Mouse (Mus musculus) heart, embryonic 16.5 days (tissue): ENCODE measurements around the gene Nudcd3. TPM values are rescaled to one million over a fixed set of nuclear protein-coding genes. Genes with fewer than 3 reads are reported as not detected.

Experiments
- ATAC-seq: fragments of 200-750 bp; cut with Nextera tagmentation; replicated peaks from 2 replicates; pipeline ENCODE4 v1.8.0; 2017; ENCODE audit warnings: moderate number of reproducible peaks; ENCODE audit not compliant: insufficient read depth, low FRiP score; ENCODE audit errors: extremely low read depth
- H3K27ac ChIP-seq: fragments of 300-500 bp; sonication (generic); 2 replicates; pipeline ENCODE4 v1.5.1; 2014; ENCODE audit warnings: mild to moderate bottlenecking, low read length, control low read depth, moderate library complexity
- H3K27me3 ChIP-seq: fragments of 300-500 bp; sonication (generic); 2 replicates; pipeline ENCODE4 v1.6.1; 2014; ENCODE audit warnings: low read length, mixed read lengths; ENCODE audit not compliant: control insufficient read depth, insufficient read depth
- H3K36me3 ChIP-seq: fragments of 300-500 bp; sonication (generic); 2 replicates; pipeline ENCODE4 v1.6.1; 2014; ENCODE audit not compliant: control insufficient read depth, insufficient read depth
- H3K4me1 ChIP-seq: fragments of 300-500 bp; sonication (generic); 2 replicates; pipeline ENCODE4 v1.6.1; 2014; ENCODE audit warnings: low read length, mixed read lengths; ENCODE audit not compliant: control insufficient read depth, insufficient read depth
- H3K4me2 ChIP-seq: fragments of 300-500 bp; sonication (generic); 2 replicates; pipeline ENCODE4 v1.6.1; 2014; ENCODE audit warnings: low read depth, mild to moderate bottlenecking, control low read depth, low read length
- H3K4me3 ChIP-seq: fragments of 300-500 bp; sonication (generic); 2 replicates; pipeline ENCODE4 v1.5.1; 2014; ENCODE audit warnings: mild to moderate bottlenecking, control low read depth, low read length
- H3K9ac ChIP-seq: fragments of 300-500 bp; sonication (generic); 2 replicates; pipeline ENCODE4 v1.6.1; 2014; ENCODE audit warnings: low read length, control low read depth
- H3K9me3 ChIP-seq: fragments of 300-500 bp; sonication (generic); replicated peaks from 2 replicates; pipeline ENCODE4 v1.6.1; 2016; ENCODE audit warnings: low read length; ENCODE audit not compliant: control insufficient read depth
- WGBS: fragments of 180-500 bp; shearing (Covaris S2); extraction: QIAGEN DNeasy Blood & Tissue Kit; methylation state at CpG from one replicate; pipeline ENCODE4 v1.1.7; 2014; 5-methylcytosine and 5-hydroxymethylcytosine counted together
- polyA plus RNA-seq: library from polyadenylated mRNA; unstranded; fragments of >200 nt; fragmentation: Nextera tagmentation; extraction: Ambion mirVana; gene quantifications from 2 replicates; pipeline ENCODE4 v1.2.1, GENCODE M21; 2015

The Nudcd3 gene
- polyA plus RNA-seq, 1 experiment from 2014 or later, result 38.8 TPM

DNA sequence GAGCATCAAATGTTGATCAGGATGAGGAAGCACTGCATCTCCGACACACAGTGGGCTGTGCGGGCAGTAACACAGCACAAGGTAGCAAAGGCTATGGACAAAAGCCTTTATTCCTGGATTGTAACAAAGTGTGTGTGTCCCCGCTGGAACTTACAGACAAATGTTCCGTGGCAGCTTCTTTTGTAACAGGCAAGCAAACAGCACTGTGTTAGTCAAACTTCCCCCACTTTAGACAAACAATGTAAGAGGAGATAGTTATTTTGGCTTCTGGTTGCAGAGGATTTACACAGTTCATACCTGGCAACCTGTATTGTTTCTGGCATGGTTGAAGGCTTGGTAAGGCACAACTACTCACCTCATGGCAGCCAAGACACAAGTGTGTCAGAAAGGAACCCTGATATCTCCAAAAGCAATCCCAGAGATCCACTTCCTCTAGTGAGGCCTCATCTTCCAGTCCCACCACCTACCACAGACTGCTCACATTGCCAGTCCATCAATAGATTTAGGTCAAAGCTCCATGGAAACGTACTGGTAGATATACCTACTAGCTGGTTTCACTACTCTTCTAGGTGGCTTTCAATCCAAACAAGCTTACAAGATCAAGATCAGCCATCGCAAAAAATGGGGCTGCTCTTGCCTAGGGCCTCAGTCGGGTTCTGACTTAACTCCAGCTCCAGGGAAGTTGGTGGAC lies 34.7 kb downstream of the Nudcd3 start:
- Histone ChIP-seq H3K27me3 (no peaks in the 10 kb centered on the region), H3K9ac (no peak overlapping the region), H3K27ac (no peak overlapping the region), H3K4me2 (no peak overlapping the region), H3K4me1 (peaks cover 5% of the 10 kb centered on the region), H3K9me3 (no peaks in the 10 kb centered on the region), H3K4me3 (no peak overlapping the region), H3K36me3 (no peaks in the 10 kb centered on the region)
- no peak for ATAC-seq
- 95% methylated on average over 7 of the region's 7 CpGs for WGBS

DNA sequence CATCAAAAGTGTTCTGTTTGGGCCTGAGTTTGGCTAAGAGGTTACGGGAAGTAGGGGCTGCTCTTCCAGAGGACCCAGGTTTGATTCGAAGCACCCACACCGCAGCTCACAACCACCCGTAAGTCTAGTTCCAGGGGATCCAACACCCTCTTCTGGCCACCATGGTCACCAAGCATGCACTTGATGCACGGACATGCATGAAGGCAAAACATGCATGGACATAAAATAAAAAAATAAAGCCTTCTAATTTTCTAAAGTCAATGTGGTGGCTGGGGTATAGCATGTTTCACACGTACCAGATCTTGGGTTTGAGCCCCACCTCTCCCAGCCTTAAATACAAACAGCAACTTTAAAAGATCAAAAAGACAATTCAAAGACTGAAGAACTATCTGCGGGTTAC lies 35.4 kb downstream of the Nudcd3 start:
- Histone ChIP-seq H3K9ac (no peak overlapping the region), H3K4me3 (no peak overlapping the region), H3K27ac (no peak overlapping the region), H3K9me3 (no peaks in the 10 kb centered on the region), H3K36me3 (no peaks in the 10 kb centered on the region), H3K4me1 (peaks cover 6% of the 10 kb centered on the region), H3K27me3 (no peaks in the 10 kb centered on the region), H3K4me2 (no peak overlapping the region)
- no peak for ATAC-seq
- 92% methylated on average over 7 of the region's 7 CpGs for WGBS

DNA sequence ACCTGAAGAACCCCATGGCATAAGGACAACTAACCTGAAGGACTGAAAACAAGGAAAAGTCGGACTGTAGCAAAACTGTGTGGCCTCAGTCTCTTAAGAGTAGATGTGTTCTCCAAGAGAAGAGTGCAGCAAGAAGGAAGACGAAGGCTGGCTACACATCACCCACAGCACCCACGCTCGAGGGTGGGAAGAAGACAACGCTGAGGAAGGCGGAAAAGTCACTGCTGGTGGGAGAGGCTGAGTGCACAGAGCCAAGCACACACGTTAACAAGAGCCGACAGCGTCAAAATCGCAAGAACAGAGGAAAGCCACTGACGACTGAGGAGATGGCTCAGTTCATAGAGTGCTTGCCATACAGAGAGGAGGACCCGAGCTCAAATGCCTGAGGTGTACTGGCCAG lies 36.5 kb downstream of the Nudcd3 start:
- no peak for ATAC-seq
- Histone ChIP-seq H3K4me3 (no peak overlapping the region), H3K4me2 (no peak overlapping the region), H3K27me3 (no peaks in the 10 kb centered on the region), H3K27ac (no peak overlapping the region), H3K9me3 (no peaks in the 10 kb centered on the region), H3K36me3 (no peaks in the 10 kb centered on the region), H3K4me1 (peaks cover 10% of the 10 kb centered on the region), H3K9ac (no peak overlapping the region)
- WGBS, result 87% methylated on average over 12 of the region's 12 CpGs

DNA sequence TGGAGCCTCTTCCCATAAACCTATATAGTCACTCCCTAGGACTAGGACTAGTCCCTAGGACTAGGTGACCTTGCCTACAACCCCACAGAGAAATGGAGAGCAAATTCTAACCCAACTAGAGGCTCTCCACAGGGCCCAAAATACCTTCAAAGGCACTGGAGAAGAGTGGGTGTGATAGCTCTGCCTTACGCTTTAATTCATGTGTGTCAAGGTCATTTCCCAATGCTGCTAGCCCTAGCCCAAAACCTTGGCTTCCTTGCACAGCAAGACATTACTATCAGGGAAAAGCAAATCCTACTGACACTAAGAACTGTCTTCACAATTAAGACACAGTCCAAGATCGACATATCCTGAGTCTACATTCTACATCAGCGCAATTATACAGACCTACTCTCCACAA lies 37.2 kb downstream of the Nudcd3 start:
- Histone ChIP-seq H3K4me3 (no peak overlapping the region), H3K36me3 (no peaks in the 10 kb centered on the region), H3K27ac (no peak overlapping the region), H3K4me1 (peaks cover 12% of the 10 kb centered on the region), H3K27me3 (no peaks in the 10 kb centered on the region), H3K9me3 (no peaks in the 10 kb centered on the region), H3K9ac (no peak overlapping the region), H3K4me2 (no peak overlapping the region)
- no peak for ATAC-seq
- WGBS, result 82% methylated on average over 3 of the region's 3 CpGs

DNA sequence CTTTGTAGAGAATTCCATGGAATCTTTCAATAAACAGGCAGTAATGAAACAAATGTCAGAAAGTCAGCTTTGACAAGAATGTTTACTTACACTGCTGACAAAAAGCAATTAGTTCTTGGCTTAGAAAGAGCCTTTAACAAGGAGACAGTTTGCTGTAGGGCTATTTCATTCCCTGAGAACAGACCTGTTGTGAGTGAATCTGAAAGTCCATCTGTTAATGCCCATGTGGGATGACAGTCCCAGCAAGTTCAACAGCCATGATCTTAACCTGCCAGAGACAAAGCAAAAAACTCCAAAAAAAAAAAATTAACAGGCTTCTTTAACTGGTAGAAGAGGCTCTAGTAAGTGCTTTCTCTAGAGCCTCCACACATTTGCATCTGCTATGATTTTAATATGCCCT lies 38.7 kb downstream of the Nudcd3 start:
- ATAC-seq, result no peak
- H3K36me3 ChIP-seq, result no peaks in the 10 kb centered on the region
- H3K4me3 ChIP-seq, result no peak overlapping the region

DNA sequence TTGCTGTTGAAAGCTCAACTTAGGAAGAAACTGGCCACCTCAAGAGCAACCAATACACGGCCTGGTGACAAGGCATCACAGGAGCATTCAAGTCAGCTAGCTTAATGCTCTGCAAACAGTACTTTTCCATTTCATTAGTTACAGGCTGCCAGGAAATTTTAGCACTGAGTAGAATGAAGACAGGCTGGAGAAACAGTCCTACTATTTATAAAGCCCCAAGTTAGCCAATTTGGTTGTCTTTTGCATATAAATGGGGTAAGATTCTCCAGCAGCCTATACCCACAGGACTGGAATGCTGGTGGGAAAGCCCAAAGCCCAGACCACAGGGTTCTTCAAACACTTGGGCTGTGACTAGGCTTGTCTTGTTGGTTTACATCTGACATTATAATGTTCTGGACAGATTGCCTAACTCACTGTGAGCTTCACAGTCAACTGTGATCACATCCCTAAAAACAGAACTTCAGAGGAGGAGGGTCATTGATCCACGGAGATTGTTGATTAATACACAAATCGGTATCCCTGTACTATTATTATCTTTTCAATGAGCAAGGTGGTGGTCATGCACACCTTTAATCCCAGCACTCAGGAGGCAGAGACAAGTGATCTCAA lies 39.4 kb downstream of the Nudcd3 start:
- Histone ChIP-seq H3K9me3 (no peaks in the 10 kb centered on the region), H3K4me3 (no peak overlapping the region), H3K9ac (no peak overlapping the region), H3K4me1 (peaks cover 24% of the 10 kb centered on the region), H3K27me3 (no peaks in the 10 kb centered on the region), H3K36me3 (no peaks in the 10 kb centered on the region), H3K4me2 (no peak overlapping the region), H3K27ac (no peak overlapping the region)
- ATAC-seq, result no peak
- 70% methylated on average over 3 of the region's 3 CpGs for WGBS

More for the DNA sequence above, 38.7 kb downstream of the Nudcd3 start:
- H3K27me3 ChIP-seq, result no peaks in the 10 kb centered on the region
- no peak overlapping the region for H3K9ac ChIP-seq
- H3K9me3 ChIP-seq, result no peaks in the 10 kb centered on the region
- no peak overlapping the region for H3K4me2 ChIP-seq
- H3K4me1 ChIP-seq, result peaks cover 22% of the 10 kb centered on the region
- H3K27ac ChIP-seq, result no peak overlapping the region

DNA sequence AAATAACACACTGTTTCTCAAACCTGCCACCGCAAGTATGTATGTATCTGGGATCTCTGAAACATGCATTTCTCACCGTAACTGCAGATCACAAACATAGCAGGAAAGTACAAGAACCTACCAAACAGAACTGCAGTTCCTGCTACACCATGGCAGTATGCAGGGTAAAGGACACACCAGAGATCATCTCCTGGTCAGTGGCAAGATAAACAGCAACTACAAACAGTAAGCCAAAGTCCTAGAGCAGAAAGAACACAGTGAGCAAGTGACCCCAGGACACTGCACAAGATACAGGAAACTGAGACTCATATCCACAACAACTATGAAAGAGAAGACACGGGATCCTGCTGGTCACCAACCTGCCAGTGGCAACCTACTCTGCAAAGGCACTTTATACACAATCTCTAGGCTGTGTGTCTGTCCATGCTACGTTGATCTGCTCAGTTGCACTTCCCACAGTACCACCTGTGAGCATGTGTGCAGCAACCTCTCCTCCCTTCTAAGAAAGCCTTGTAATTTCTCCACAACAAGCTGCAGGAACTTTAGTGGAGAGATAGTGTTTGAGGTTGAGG lies 40.4 kb downstream of the Nudcd3 start:
- Histone ChIP-seq H3K27ac (no peak overlapping the region), H3K27me3 (no peaks in the 10 kb centered on the region), H3K36me3 (no peaks in the 10 kb centered on the region), H3K4me3 (no peak overlapping the region), H3K9ac (no peak overlapping the region), H3K4me1 (peaks cover 29% of the 10 kb centered on the region), H3K4me2 (no peak overlapping the region), H3K9me3 (no peaks in the 10 kb centered on the region)
- 87% methylated on average over 4 of the region's 4 CpGs for WGBS
- ATAC-seq, result no peak

DNA sequence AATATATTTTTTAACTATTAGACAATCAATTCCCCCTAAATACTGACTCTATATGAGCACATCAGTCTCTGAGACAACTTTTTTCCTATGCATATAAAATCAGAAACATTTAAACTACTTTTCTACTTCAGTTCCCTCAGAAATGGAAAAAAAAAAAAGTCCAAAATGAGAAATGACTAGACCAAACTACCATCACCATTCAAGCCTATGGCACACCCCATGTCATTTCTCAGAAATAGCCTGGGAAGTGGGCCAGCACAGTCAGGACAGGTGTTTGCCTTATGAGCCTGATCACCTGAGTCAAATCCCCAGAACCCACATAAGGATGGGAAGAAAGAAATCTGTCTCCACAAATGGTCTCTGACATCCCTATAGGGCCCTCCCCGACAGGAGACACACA lies 41.7 kb downstream of the Nudcd3 start:
- no peaks in the 10 kb centered on the region for H3K9me3 ChIP-seq
- no peak overlapping the region for H3K9ac ChIP-seq
- 81% methylated on average over 1 of the region's 1 CpGs for WGBS
- H3K27ac ChIP-seq, result no peak overlapping the region
- H3K27me3 ChIP-seq, result no peaks in the 10 kb centered on the region
- peaks cover 40% of the 10 kb centered on the region for H3K4me1 ChIP-seq
- no peak overlapping the region for H3K4me3 ChIP-seq
- H3K36me3 ChIP-seq, result no peaks in the 10 kb centered on the region
- no peak overlapping the region for H3K4me2 ChIP-seq
- no peak for ATAC-seq

DNA sequence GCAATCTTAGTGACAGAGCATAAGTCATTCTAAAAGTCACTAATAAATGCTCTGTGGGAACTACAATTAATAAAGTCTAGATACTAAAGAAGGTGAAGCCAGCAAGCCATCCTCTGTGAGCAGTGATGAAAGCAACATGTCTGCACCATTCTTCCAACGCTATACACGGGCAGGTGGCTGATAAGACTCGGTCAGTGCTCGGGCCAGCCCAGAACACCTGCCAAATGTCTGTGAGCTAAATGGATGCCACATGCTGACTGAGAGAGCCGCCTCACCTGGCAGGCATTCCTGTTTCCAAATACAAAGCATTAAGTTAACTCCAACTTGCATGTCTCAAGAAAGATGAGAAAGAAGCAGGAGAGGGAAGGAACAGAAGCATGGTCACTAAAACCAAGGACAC lies 43.1 kb downstream of the Nudcd3 start:
- 36% methylated on average over 5 of the region's 5 CpGs for WGBS
- no peak for ATAC-seq
- H3K4me2 ChIP-seq, result no peak overlapping the region
- no peaks in the 10 kb centered on the region for H3K27me3 ChIP-seq
- H3K4me1 ChIP-seq, result peaks cover 43% of the 10 kb centered on the region
- H3K9me3 ChIP-seq, result no peaks in the 10 kb centered on the region
- H3K9ac ChIP-seq, result no peak overlapping the region
- H3K36me3 ChIP-seq, result no peaks in the 10 kb centered on the region
- no peak overlapping the region for H3K4me3 ChIP-seq
- H3K27ac ChIP-seq, result no peak overlapping the region
